Mouse (Mus musculus) cerebellum, postnatal 36 days (tissue): ENCODE measurements at regions not wholly inside any gene's neighbourhood (a gene's known extent, or its start where the extent isn't known, plus 50 kb on each side); places are given as distances from the start of the nearest gene placed in this dataset.

ENCODE experiments used
- DNase-seq, 2 experiments: peaks; one replicate each; pipeline ENCODE4 v3.0.0; 2021 to 2022; ENCODE audit warnings: mixed read lengths in 2 of 2

- no peak for DNase-seq
Observed at GRCm38 (mm10) chr9:62220451-62220850, 61.6 kb downstream of the Spesp1 start.

- DNase-seq, result no peak
Observed at GRCm38 (mm10) chr9:62215151-62215859, 66.7 kb downstream of the Spesp1 start.

GRCm38 (mm10) chr9:62214546-62214945, 67.5 kb downstream of the Spesp1 start:
- no peak for DNase-seq

DNA sequence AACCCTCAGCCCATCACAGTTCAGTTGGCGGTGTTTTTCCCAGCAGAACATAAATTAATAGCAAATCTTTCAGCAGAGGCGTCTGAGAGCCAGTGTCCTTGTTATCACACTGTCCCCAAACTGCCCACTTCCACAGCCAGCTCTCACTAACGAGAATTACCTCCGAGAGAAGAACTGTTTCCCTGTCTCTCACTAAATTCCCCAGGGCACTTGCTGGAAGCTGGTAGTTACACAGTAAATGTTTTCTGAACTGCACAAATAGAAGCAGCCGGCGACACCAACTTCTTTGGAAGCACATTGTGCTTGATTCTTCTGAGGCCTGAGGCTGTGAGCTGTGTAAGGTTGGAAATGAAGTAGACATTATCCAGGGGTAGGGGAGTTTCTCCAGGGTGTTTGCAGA, 69.4 kb downstream of the Spesp1 start:
- DNase-seq, result no peak

GRCm38 (mm10) chr9:62210815-62211214, 71.2 kb downstream of the Spesp1 start:
- no peak for DNase-seq

DNA sequence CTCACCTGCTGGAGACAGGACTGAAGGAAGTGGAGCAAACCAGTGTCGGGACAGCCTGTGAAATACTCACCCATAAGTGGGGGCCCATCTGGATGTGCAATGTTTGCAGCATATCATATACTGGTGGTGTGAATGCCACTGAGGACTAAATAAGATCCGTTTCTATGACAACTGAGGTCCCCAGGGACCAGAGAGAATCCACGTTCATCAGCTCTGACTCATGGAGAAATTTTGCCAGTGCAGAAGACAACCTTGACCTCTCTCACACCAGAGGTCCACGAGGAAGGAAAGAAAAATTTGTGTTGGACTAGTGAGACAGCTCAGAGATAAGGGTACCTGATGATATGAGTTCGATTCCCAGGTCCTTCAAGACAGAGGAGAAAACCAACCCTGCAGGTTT, 73.6 kb downstream of the Spesp1 start:
- no peak for DNase-seq

DNA sequence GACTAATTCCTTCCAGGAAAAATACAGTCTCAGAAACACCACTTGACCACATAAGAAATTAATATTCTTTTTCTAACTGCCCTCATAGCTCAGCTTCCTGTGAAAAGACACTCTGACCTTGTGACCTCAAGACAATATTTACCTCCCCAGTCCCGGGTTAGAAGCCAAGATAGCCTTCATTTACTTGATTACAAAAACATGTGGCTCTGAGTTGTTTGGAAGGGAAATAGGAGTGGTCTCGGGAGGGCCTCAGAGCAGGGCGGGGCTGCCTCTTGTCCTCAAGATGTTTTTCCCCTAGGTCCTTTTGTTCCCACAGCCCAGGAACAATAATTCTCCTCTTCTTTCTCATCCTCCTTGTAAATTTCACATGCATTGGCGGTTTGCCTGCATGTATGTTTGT, 76.7 kb downstream of the Spesp1 start:
- DNase-seq, result no peak

DNA sequence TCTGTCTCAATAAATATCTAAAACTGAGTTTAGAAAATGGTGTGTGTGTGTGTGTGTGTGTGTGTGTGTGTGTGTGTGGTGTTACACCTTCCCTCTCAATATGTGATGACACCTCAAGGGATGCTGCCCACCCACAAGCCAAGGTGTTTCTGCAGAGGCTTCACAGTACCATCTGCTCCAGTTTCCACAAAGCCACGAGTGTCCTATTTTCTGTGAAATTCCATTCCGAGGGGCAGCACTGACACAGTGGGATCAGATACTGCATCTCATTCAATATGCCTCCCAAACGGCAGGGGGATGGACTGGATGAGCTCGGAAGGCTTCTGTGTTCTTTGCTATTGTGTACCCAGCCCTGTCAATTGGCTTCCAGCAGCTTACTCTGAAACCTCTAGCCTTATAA, 78.5 kb downstream of the Spesp1 start:
- no peak for DNase-seq

DNA sequence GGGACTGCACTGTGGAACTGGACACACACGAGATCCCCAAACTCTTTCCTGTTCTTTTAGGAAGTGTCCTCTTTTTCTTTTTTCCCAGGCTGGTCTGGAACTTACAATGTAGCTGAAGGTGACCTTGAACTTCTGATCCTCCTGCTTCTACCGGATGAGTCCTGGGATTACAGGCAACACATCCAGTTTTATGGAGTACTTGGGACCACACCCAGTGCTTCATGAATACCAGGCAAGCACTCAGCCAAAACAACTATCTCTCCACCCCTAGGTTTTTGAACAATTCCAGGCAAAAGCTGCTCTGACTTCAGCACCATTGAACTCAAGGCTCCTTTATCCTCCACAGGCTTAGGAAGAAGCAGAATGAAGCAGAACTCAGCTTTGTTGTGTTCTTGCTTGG, 79.7 kb downstream of the Spesp1 start:
- no peak for DNase-seq

- no peak for DNase-seq
Observed at GRCm38 (mm10) chr9:62197486-62197885, 75.0 kb upstream of the Glce start.

GRCm38 (mm10) chr9:62192424-62192892, 70.0 kb upstream of the Glce start:
- no peak for DNase-seq

GRCm38 (mm10) chr9:62190474-62190873, 68.0 kb upstream of the Glce start:
- DNase-seq, result no peak

GRCm38 (mm10) chr9:62188835-62189234, 66.4 kb upstream of the Glce start:
- peak; percentile 92 to 94 for DNase-seq

GRCm38 (mm10) chr9:62188379-62188778, 65.9 kb upstream of the Glce start:
- DNase-seq, result peak; percentile 67 to 78

DNA sequence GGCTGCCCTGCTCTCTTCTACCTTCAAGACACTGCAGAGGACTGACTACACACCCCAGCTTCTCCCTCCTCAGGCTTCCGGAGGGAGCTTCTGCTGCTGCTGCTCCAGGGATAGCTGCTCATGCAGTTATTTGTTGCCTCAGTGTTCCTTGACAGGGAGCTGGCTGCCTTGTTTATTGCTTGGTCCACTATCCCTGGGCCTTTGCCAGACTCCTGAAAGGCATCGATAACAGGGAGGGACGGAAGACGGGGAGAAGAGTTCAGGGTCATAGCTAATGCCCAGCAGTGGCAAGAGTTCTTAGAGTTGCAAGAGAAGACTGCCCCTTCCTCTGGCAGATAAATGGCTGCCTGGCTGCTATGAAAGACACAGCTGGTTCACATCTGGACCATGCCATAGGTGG, 64.4 kb upstream of the Glce start:
- no peak for DNase-seq

GRCm38 (mm10) chr9:62185516-62186280, 63.2 kb upstream of the Glce start:
- peak; percentile 43 to 46 for DNase-seq

DNA sequence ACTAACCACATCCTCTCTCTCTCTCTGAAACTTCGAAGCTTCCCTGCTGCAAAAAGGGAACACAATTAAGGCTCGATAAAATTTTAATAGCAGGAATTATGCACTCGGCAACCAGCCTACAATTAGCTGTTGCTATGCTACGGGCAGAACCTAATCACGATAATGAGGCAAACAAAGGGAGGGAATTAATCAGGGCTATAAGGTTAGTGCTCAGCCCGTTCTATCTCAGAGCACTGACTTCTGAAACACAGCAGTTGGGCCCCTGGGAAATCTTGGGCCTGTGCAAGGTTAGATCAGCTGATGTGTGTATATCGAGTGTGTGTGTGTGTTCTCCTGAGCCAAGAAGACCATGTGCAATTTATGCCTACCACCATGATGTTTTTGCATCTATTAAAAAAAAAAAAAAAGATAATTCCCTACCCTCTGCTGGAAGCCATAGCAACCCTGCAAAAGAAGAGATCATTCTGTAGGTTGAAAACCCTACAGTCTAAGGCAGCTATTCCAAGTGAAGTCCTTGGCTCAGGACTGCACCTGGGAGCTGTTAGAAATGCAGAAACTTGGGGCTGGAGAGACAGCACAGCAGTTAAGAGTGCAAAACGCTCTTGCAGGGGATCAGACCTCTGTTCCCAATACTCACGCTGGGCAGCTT, 58.9 kb upstream of the Glce start:
- no peak for DNase-seq

GRCm38 (mm10) chr9:62180456-62181181, 58.2 kb upstream of the Glce start:
- DNase-seq, result no peak

GRCm38 (mm10) chr9:62174651-62175050, 52.2 kb upstream of the Glce start:
- no peak for DNase-seq
